Mouse (Mus musculus) stomach, postnatal 0 days (tissue): Measurements from ENCODE around the gene Wt1. TPM values are rescaled to one million over a fixed set of nuclear protein-coding genes. Genes with fewer than 3 reads are reported as not detected.
A peak's percentile ranks its signal among the peaks of the same experiment; 100 is the strongest.

ENCODE experiments used
- ATAC-seq: fragments of 200-750 bp; cut with Nextera tagmentation; 2 replicates; pipeline ENCODE4 v1.8.0; 2017; ENCODE audit not compliant: low FRiP score, low TSS enrichment
- DNase-seq: peaks from one replicate; pipeline ENCODE4 v3.0.0-alpha.2; 2016; ENCODE audit warnings: low spot score
- H3K27ac ChIP-seq: fragments of 300-500 bp; sonication (generic); replicated peaks from 2 replicates; pipeline ENCODE4 v1.5.1; 2014; ENCODE audit warnings: mild to moderate bottlenecking, control low read depth
- H3K27me3 ChIP-seq: fragments of 300-500 bp; sonication (generic); 2 replicates; pipeline ENCODE4 v1.6.1; 2014; ENCODE audit warnings: low read length; ENCODE audit not compliant: control insufficient read depth, insufficient read depth
- H3K36me3 ChIP-seq: fragments of 300-500 bp; sonication (generic); 2 replicates; pipeline ENCODE4 v1.6.1; 2014; ENCODE audit warnings: low read length, mixed read lengths; ENCODE audit not compliant: control insufficient read depth, insufficient read depth
- H3K4me1 ChIP-seq: fragments of 300-500 bp; sonication (generic); replicated peaks from 2 replicates; pipeline ENCODE4 v1.6.1; 2014; ENCODE audit warnings: antibody characterized with exemption; ENCODE audit not compliant: control insufficient read depth, insufficient read depth
- H3K4me2 ChIP-seq: fragments of 300-500 bp; sonication (generic); replicated peaks from 2 replicates; pipeline ENCODE4 v1.6.1; 2014; ENCODE audit warnings: low read depth, mild to moderate bottlenecking, control low read depth, moderate library complexity
- H3K4me3 ChIP-seq: fragments of 300-500 bp; sonication (generic); 2 replicates; pipeline ENCODE4 v1.5.1; 2014; ENCODE audit warnings: low read depth, low read length, control low read depth
- H3K9ac ChIP-seq: fragments of 300-500 bp; sonication (generic); 2 replicates; pipeline ENCODE4 v1.6.1; 2014; ENCODE audit warnings: mild to moderate bottlenecking, low read length, control low read depth, mixed read lengths
- H3K9me3 ChIP-seq: fragments of 300-500 bp; sonication (generic); 2 replicates; pipeline ENCODE4 v1.6.1; 2016; ENCODE audit warnings: low read length; ENCODE audit not compliant: control insufficient read depth
- CTCF ChIP-seq: IDR thresholded peaks from 2 replicates; pipeline ENCODE4 v1.5.1; 2016; ENCODE audit warnings: antibody characterized with exemption, low read depth, mild to moderate bottlenecking, moderate library complexity
- EP300 ChIP-seq: optimal IDR thresholded peaks from 2 replicates; pipeline ENCODE3; 2016; ENCODE audit warnings: antibody characterized with exemption
- WGBS: fragments of 180-500 bp; shearing (Covaris S2); extraction: QIAGEN DNeasy Blood & Tissue Kit; methylation state at CpG from one replicate; pipeline ENCODE4 v1.1.7; 2014; 5-methylcytosine and 5-hydroxymethylcytosine counted together
- polyA plus RNA-seq: library from polyadenylated mRNA; unstranded; fragments of >200 nt; fragmentation: Nextera tagmentation; extraction: Ambion mirVana; gene quantifications from 2 replicates; pipeline ENCODE4 v1.2.1, GENCODE M21; 2015

Wt1 gene
- polyA plus RNA-seq, 1 experiment from 2014 or later: 3.6 TPM

- no peak for DNase-seq
These were observed 1.5 kb downstream of the Wt1 start for GRCm38 (mm10) chr2:105127531-105128480.

GRCm38 (mm10) chr2:105128564-105128963 lies 2.2 kb downstream of the Wt1 start:
- no peak for DNase-seq
- TF ChIP-seq CTCF (no peak), EP300 (no peak)
- WGBS: 6% methylated on average over 12 of the region's 12 CpGs
- Histone ChIP-seq H3K4me3 (peak overlapping the region; percentile 0; the same call in 1 of the 2 replicates), H3K27me3 (peaks cover 54% of the 10 kb centered on the region), H3K36me3 (no peaks in the 10 kb centered on the region), H3K4me2 (no peak overlapping the region), H3K4me1 (no peaks in the 10 kb centered on the region), H3K9me3 (no peaks in the 10 kb centered on the region), H3K27ac (no peak overlapping the region), H3K9ac (no peak overlapping the region)
- no peak for ATAC-seq

More at GRCm38 (mm10) chr2:105127531-105128480, 1.5 kb downstream of the Wt1 start:
- ATAC-seq: no peak
- WGBS: 5% methylated on average over 48 of the region's 52 CpGs
- Histone ChIP-seq H3K9me3 (no peaks in the 10 kb centered on the region), H3K4me3 (peak overlapping the region; percentile 35), H3K4me2 (no peak overlapping the region), H3K36me3 (no peaks in the 10 kb centered on the region), H3K4me1 (no peaks in the 10 kb centered on the region), H3K27ac (no peak overlapping the region), H3K9ac (no peak overlapping the region), H3K27me3 (peaks cover 54% of the 10 kb centered on the region)
- no peak for TF ChIP-seq CTCF
- no peak for TF ChIP-seq EP300

- no peaks in the 10 kb centered on the region for H3K4me1 ChIP-seq
- DNase-seq: peak; percentile 44
- WGBS: 6% methylated on average over 32 of the region's 32 CpGs
- H3K4me2 ChIP-seq: no peak overlapping the region
- no peak overlapping the region for H3K9ac ChIP-seq
- TF ChIP-seq EP300 (no peak), CTCF (no peak; the same call in 1 of the 2 replicates)
- H3K4me3 ChIP-seq: peak overlapping the region; percentile 10; the same call in 1 of the 2 replicates
- H3K27ac ChIP-seq: no peak overlapping the region
- no peaks in the 10 kb centered on the region for H3K9me3 ChIP-seq
- H3K27me3 ChIP-seq: peaks cover 56% of the 10 kb centered on the region
- no peaks in the 10 kb centered on the region for H3K36me3 ChIP-seq
- 0 out of 2 replicates have a peak, but pooled peaks have one; percentile 19 for ATAC-seq
These were observed 4.2 kb downstream of the Wt1 start for GRCm38 (mm10) chr2:105130351-105131060.

- Histone ChIP-seq H3K4me3 (0 out of 2 replicates have a peak overlapping the region, but pooled peaks have one; percentile 10), H3K4me1 (no peaks in the 10 kb centered on the region), H3K27me3 (peaks cover 53% of the 10 kb centered on the region), H3K36me3 (no peaks in the 10 kb centered on the region), H3K27ac (no peak overlapping the region), H3K4me2 (no peak overlapping the region), H3K9me3 (no peaks in the 10 kb centered on the region), H3K9ac (no peak overlapping the region)
- no peak for ATAC-seq
- WGBS: 13% methylated on average over 12 of the region's 12 CpGs
- DNase-seq: no peak
- TF ChIP-seq CTCF (no peak), EP300 (no peak)
These were observed 4.9 kb downstream of the Wt1 start for GRCm38 (mm10) chr2:105131061-105131810.

- Histone ChIP-seq H3K36me3 (no peaks in the 10 kb centered on the region), H3K9ac (no peak overlapping the region), H3K9me3 (no peaks in the 10 kb centered on the region), H3K4me1 (no peaks in the 10 kb centered on the region), H3K4me2 (no peak overlapping the region), H3K4me3 (no peak overlapping the region), H3K27ac (no peak overlapping the region), H3K27me3 (peaks cover 50% of the 10 kb centered on the region)
- ATAC-seq (no peak), DNase-seq (no peak)
- TF ChIP-seq CTCF (no peak), EP300 (no peak)
- WGBS: 21% methylated on average over 2 of the region's 2 CpGs
These were observed 5.4 kb downstream of the Wt1 start for GRCm38 (mm10) chr2:105131811-105132100.
